Mouse (Mus musculus): ENCODE data around the gene Epn3. TPM values are rescaled to one million over a fixed set of nuclear protein-coding genes. Genes with fewer than 3 reads are reported as not detected.

Gene Epn3
- polyA plus RNA-seq, 1 experiment from 2014 or later, result 1.5 TPM

Other genes with a start within 250 kb of the Epn3 start
- 0.29 TPM in 1 of 2 replicates, not detected in the other for gene Gm21885, start 218.1 kb downstream of the Epn3 start, polyA plus RNA-seq (2014; fragmentation: Nextera tagmentation; extraction: Ambion mirVana)
- gene Luc7l3, start 178.0 kb downstream of the Epn3 start, polyA plus RNA-seq (2014; fragmentation: Nextera tagmentation; extraction: Ambion mirVana), result 114 and 126 TPM in 2 replicates
- gene Ankrd40, start 172.0 kb downstream of the Epn3 start, polyA plus RNA-seq (2014; fragmentation: Nextera tagmentation; extraction: Ambion mirVana), result 19.9 and 23.5 TPM in 2 replicates
- gene Abcc3, start 107.0 kb downstream of the Epn3 start, polyA plus RNA-seq (2014; fragmentation: Nextera tagmentation; extraction: Ambion mirVana), result 0.60 and 0.63 TPM in 2 replicates
- gene Cacna1g, start 25.8 kb downstream of the Epn3 start, polyA plus RNA-seq (2014; fragmentation: Nextera tagmentation; extraction: Ambion mirVana), result 10.9 and 14.1 TPM in 2 replicates
- gene Spata20, start 13.8 kb downstream of the Epn3 start, polyA plus RNA-seq (2014; fragmentation: Nextera tagmentation; extraction: Ambion mirVana), result 0.08 and 0.27 TPM in 2 replicates
- 1.9 and 2.4 TPM in 2 replicates for gene Mycbpap, start 21.8 kb upstream of the Epn3 start, polyA plus RNA-seq (2014; fragmentation: Nextera tagmentation; extraction: Ambion mirVana)
- gene Rsad1, start 49.3 kb upstream of the Epn3 start, polyA plus RNA-seq (2014; fragmentation: Nextera tagmentation; extraction: Ambion mirVana), result 2.4 and 3.7 TPM in 2 replicates
- gene Chad, start 65.1 kb upstream of the Epn3 start, polyA plus RNA-seq (2014; fragmentation: Nextera tagmentation; extraction: Ambion mirVana), result 0.52 and 1.0 TPM in 2 replicates
- 6.8 and 7.1 TPM in 2 replicates for gene Acsf2, start 101.9 kb upstream of the Epn3 start, polyA plus RNA-seq (2014; fragmentation: Nextera tagmentation; extraction: Ambion mirVana)
- gene Lrrc59, start 129.8 kb upstream of the Epn3 start, polyA plus RNA-seq (2014; fragmentation: Nextera tagmentation; extraction: Ambion mirVana), result 171 and 185 TPM in 2 replicates
- 122 and 136 TPM in 2 replicates for gene Mrpl27, start 153.8 kb upstream of the Epn3 start, polyA plus RNA-seq (2014; fragmentation: Nextera tagmentation; extraction: Ambion mirVana)
- 47.0 and 51.7 TPM in 2 replicates for gene Eme1, start 154.0 kb upstream of the Epn3 start, polyA plus RNA-seq (2014; fragmentation: Nextera tagmentation; extraction: Ambion mirVana)
- gene Xylt2, start 177.5 kb upstream of the Epn3 start, polyA plus RNA-seq (2014; fragmentation: Nextera tagmentation; extraction: Ambion mirVana), result 11.1 and 12.1 TPM in 2 replicates
- 0.15 and 0.21 TPM in 2 replicates for gene Gm11541, start 204.5 kb upstream of the Epn3 start, polyA plus RNA-seq (2014; fragmentation: Nextera tagmentation; extraction: Ambion mirVana)
- 0.29 and 0.36 TPM in 2 replicates for gene Cdc34b, start 241.8 kb upstream of the Epn3 start, polyA plus RNA-seq (2014; fragmentation: Nextera tagmentation; extraction: Ambion mirVana)

Data from embryonic facial prominence, embryonic 11.5 days (tissue).